Mouse (Mus musculus) neural tube, embryonic 14.5 days (tissue): ENCODE results near the gene Mmrn2. TPM values are rescaled to one million over a fixed set of nuclear protein-coding genes. Genes with fewer than 3 reads are reported as not detected.

ENCODE experiments used
- ATAC-seq: fragments of 200-750 bp; cut with Nextera tagmentation; 2 replicates; pipeline ENCODE4 v1.8.0; 2017; ENCODE audit warnings: low read depth, mild to moderate bottlenecking, moderate TSS enrichment, moderate library complexity
- H3K27ac ChIP-seq: fragments of 300-500 bp; sonication (generic); 2 replicates; pipeline ENCODE4 v1.5.1; 2014; ENCODE audit warnings: low read depth, mild to moderate bottlenecking, control low read depth, low read length, moderate library complexity, mixed read lengths
- H3K27me3 ChIP-seq: fragments of 300-500 bp; sonication (generic); 2 replicates; pipeline ENCODE4 v1.6.1; 2014; ENCODE audit warnings: low read length; ENCODE audit not compliant: control insufficient read depth, insufficient read depth
- H3K36me3 ChIP-seq: fragments of 300-500 bp; sonication (generic); 2 replicates; pipeline ENCODE4 v1.6.1; 2014; ENCODE audit warnings: low read length, mixed read lengths; ENCODE audit not compliant: control insufficient read depth, insufficient read depth
- H3K4me1 ChIP-seq: fragments of 300-500 bp; sonication (generic); 2 replicates; pipeline ENCODE4 v1.6.1; 2014; ENCODE audit warnings: low read length; ENCODE audit not compliant: control insufficient read depth, insufficient read depth
- H3K4me2 ChIP-seq: fragments of 300-500 bp; sonication (generic); 2 replicates; pipeline ENCODE4 v1.6.1; 2014; ENCODE audit warnings: mild to moderate bottlenecking, low read depth, low read length, control low read depth
- H3K4me3 ChIP-seq: fragments of 300-500 bp; sonication (generic); 2 replicates; pipeline ENCODE4 v1.5.1; 2014; ENCODE audit warnings: low read depth, low read length, control low read depth, mixed read lengths
- H3K9ac ChIP-seq: fragments of 300-500 bp; sonication (generic); replicated peaks from 2 replicates; pipeline ENCODE4 v1.6.1; 2014; ENCODE audit warnings: low read depth, mild to moderate bottlenecking, control low read depth, low read length, mixed read lengths
- H3K9me3 ChIP-seq: fragments of 300-500 bp; sonication (generic); 2 replicates; pipeline ENCODE4 v1.6.1; 2016; ENCODE audit warnings: low read length; ENCODE audit not compliant: control insufficient read depth
- WGBS: fragments of 180-500 bp; shearing (Covaris S2); extraction: QIAGEN DNeasy Blood & Tissue Kit; methylation state at CpG from one replicate; pipeline ENCODE4 v1.1.7; 2014; 5-methylcytosine and 5-hydroxymethylcytosine counted together
- polyA plus RNA-seq: library from polyadenylated mRNA; unstranded; fragments of >200 nt; fragmentation: Nextera tagmentation; extraction: Ambion mirVana; gene quantifications from 2 replicates; pipeline ENCODE4 v1.2.1, GENCODE M21; 2014

Gene Mmrn2
- polyA plus RNA-seq, 1 experiment from 2014 or later = 2.4 TPM

- Histone ChIP-seq H3K27ac (no peak overlapping the region), H3K9ac (no peak overlapping the region), H3K9me3 (no peaks in the 10 kb centered on the region), H3K36me3 (no peaks in the 10 kb centered on the region), H3K4me3 (no peak overlapping the region), H3K4me1 (no peaks in the 10 kb centered on the region), H3K27me3 (no peaks in the 10 kb centered on the region), H3K4me2 (no peak overlapping the region)
- ATAC-seq = no peak
- WGBS = 91% methylated on average over 2 of the region's 2 CpGs
Measured at GRCm38 (mm10) chr14:34365147-34365507, 10.1 kb upstream of the Mmrn2 start.

GRCm38 (mm10) chr14:34370203-34370602, 5.1 kb upstream of the Mmrn2 start:
- ATAC-seq = no peak

GRCm38 (mm10) chr14:34370921-34371320, 4.3 kb upstream of the Mmrn2 start:
- no peak overlapping the region for H3K27ac ChIP-seq
- no peaks in the 10 kb centered on the region for H3K36me3 ChIP-seq
- H3K4me2 ChIP-seq = no peak overlapping the region
- no peaks in the 10 kb centered on the region for H3K9me3 ChIP-seq
- no peaks in the 10 kb centered on the region for H3K27me3 ChIP-seq
- H3K4me1 ChIP-seq = peaks cover 4% of the 10 kb centered on the region
- H3K9ac ChIP-seq = no peak overlapping the region
- ATAC-seq = no peak
- no peak overlapping the region for H3K4me3 ChIP-seq
- 91% methylated on average over 3 of the region's 3 CpGs for WGBS

More at GRCm38 (mm10) chr14:34370203-34370602, 5.1 kb upstream of the Mmrn2 start:
- no peak overlapping the region for H3K9ac ChIP-seq
- no peak overlapping the region for H3K27ac ChIP-seq
- no peaks in the 10 kb centered on the region for H3K36me3 ChIP-seq
- peaks cover 4% of the 10 kb centered on the region for H3K4me1 ChIP-seq
- H3K4me2 ChIP-seq = no peak overlapping the region
- WGBS = 67% methylated on average over 3 of the region's 3 CpGs
- H3K4me3 ChIP-seq = no peak overlapping the region
- H3K9me3 ChIP-seq = no peaks in the 10 kb centered on the region
- H3K27me3 ChIP-seq = no peaks in the 10 kb centered on the region

- no peak overlapping the region for H3K4me3 ChIP-seq
- WGBS = 90% methylated on average over 2 of the region's 2 CpGs
- ATAC-seq = no peak; the same call in 1 of the 2 replicates
Measured at GRCm38 (mm10) chr14:34371763-34372162, 3.5 kb upstream of the Mmrn2 start.

GRCm38 (mm10) chr14:34372646-34373045, 2.6 kb upstream of the Mmrn2 start:
- ATAC-seq = 0 out of 2 replicates have a peak, but pooled peaks have one; percentile 33
- no peak overlapping the region for H3K4me3 ChIP-seq
- WGBS = 82% methylated on average over 6 of the region's 6 CpGs
- no peak overlapping the region for H3K9ac ChIP-seq
- H3K4me2 ChIP-seq = peak overlapping the region; percentile 9; the same call in 1 of the 2 replicates
- H3K27me3 ChIP-seq = no peaks in the 10 kb centered on the region
- H3K9me3 ChIP-seq = no peaks in the 10 kb centered on the region
- H3K4me1 ChIP-seq = peaks cover 4% of the 10 kb centered on the region
- H3K27ac ChIP-seq = no peak overlapping the region
- no peaks in the 10 kb centered on the region for H3K36me3 ChIP-seq

More at GRCm38 (mm10) chr14:34371763-34372162, 3.5 kb upstream of the Mmrn2 start:
- no peaks in the 10 kb centered on the region for H3K36me3 ChIP-seq
- H3K4me1 ChIP-seq = peaks cover 4% of the 10 kb centered on the region
- H3K9ac ChIP-seq = no peak overlapping the region
- H3K27me3 ChIP-seq = no peaks in the 10 kb centered on the region
- H3K4me2 ChIP-seq = peak overlapping the region; percentile 4; the same call in 1 of the 2 replicates
- H3K27ac ChIP-seq = no peak overlapping the region
- H3K9me3 ChIP-seq = no peaks in the 10 kb centered on the region

GRCm38 (mm10) chr14:34373581-34373980, 1.7 kb upstream of the Mmrn2 start:
- Histone ChIP-seq H3K4me3 (peak overlapping the region; percentile 11), H3K27me3 (no peaks in the 10 kb centered on the region), H3K27ac (no peak overlapping the region), H3K9me3 (no peaks in the 10 kb centered on the region), H3K36me3 (no peaks in the 10 kb centered on the region), H3K4me1 (peaks cover 4% of the 10 kb centered on the region), H3K9ac (peak overlapping the region; percentile 8; the same call in 1 of the 2 replicates), H3K4me2 (peak overlapping the region; percentile 9; the same call in 1 of the 2 replicates)
- 82% methylated on average over 6 of the region's 6 CpGs for WGBS
- no peak for ATAC-seq

GRCm38 (mm10) chr14:34374577-34374976, 688 bp upstream of the Mmrn2 start, which contains the start of gene Sncg:
Gene Sncg, minus strand, starts transcription at chr14:34374789.
- H3K4me3 ChIP-seq = peak within 1 kb of the TSS; percentile 11
- peak within 1 kb of the TSS; percentile 9; the same call in 1 of the 2 replicates for H3K4me2 ChIP-seq
- WGBS = 33% methylated on average over 10 of the region's 10 CpGs
- no peak within 1 kb of the TSS; the same call in 1 of the 2 replicates for H3K27ac ChIP-seq
- peak within 1 kb of the TSS; percentile 8; the same call in 1 of the 2 replicates for H3K9ac ChIP-seq
- H3K27me3 ChIP-seq = no peaks in the 10 kb centered on the region
- peaks cover 4% of the 10 kb centered on the region for H3K4me1 ChIP-seq
- no peaks in the 10 kb centered on the region for H3K9me3 ChIP-seq
- peak; percentile 38; the same call in 1 of the 2 replicates for ATAC-seq
- H3K36me3 ChIP-seq = no peaks in the 10 kb centered on the region

GRCm38 (mm10) chr14:34375941-34376340, 676 bp downstream of the Mmrn2 start:
- no peak overlapping the region for H3K9ac ChIP-seq
- H3K4me1 ChIP-seq = peaks cover 4% of the 10 kb centered on the region
- H3K9me3 ChIP-seq = no peaks in the 10 kb centered on the region
- no peak overlapping the region for H3K27ac ChIP-seq
- H3K4me3 ChIP-seq = no peak overlapping the region
- no peaks in the 10 kb centered on the region for H3K27me3 ChIP-seq
- H3K4me2 ChIP-seq = no peak overlapping the region
- 84% methylated on average over 5 of the region's 5 CpGs for WGBS
- no peak for ATAC-seq
- H3K36me3 ChIP-seq = no peaks in the 10 kb centered on the region

GRCm38 (mm10) chr14:34377121-34377520, 1.9 kb downstream of the Mmrn2 start:
- Histone ChIP-seq H3K27ac (no peak overlapping the region), H3K4me2 (no peak overlapping the region), H3K27me3 (no peaks in the 10 kb centered on the region), H3K36me3 (no peaks in the 10 kb centered on the region), H3K9ac (no peak overlapping the region), H3K9me3 (no peaks in the 10 kb centered on the region), H3K4me1 (peaks cover 4% of the 10 kb centered on the region), H3K4me3 (no peak overlapping the region)
- ATAC-seq = no peak
- WGBS = 79% methylated on average over 4 of the region's 4 CpGs
